Mouse (Mus musculus): ENCODE data around the gene Krt87. TPM values are rescaled to one million over a fixed set of nuclear protein-coding genes. Genes with fewer than 3 reads are reported as not detected.

Gene Krt87
- total and polyA plus RNA-seq, 3 experiments = not detected

GRCm38 (mm10) chr15:101455891-101456290 lies 17.3 kb upstream of the Krt87 start:
- Histone ChIP-seq H3K79me2 (ENCODE audit: control insufficient read depth, insufficient read depth, low read length, poor library complexity) (no peaks in the 10 kb centered on the region), H3K9ac (ENCODE audit: control insufficient read depth, low read depth, low read length, poor library complexity, severe bottlenecking) (no peak overlapping the region), H3K9me3 (replicated peaks; ENCODE audit: insufficient read depth, low read length) (no peaks in the 10 kb centered on the region), H3K27me3 (ENCODE audit: control insufficient read depth in 1 of 2, insufficient read depth in 2 of 2, low read length in 2 of 2) (no peaks in the 10 kb centered on the region), H3K4me1 (ENCODE audit: control insufficient read depth in 1 of 2, insufficient read depth in 2 of 2, low read length in 2 of 2) (no peaks in the 10 kb centered on the region), H3K27ac (ENCODE audit: control insufficient read depth, low read depth, low read length) (no peak overlapping the region), H3K4me3 (ENCODE audit: control insufficient read depth in 1 of 2, insufficient read depth in 1 of 2, low read depth in 2 of 2, low read length in 2 of 2) (no peak overlapping the region), H3K36me3 (ENCODE audit: control insufficient read depth in 1 of 2, insufficient read depth in 2 of 2, low read length in 2 of 2) (no peaks in the 10 kb centered on the region)
- no peak for DNase-seq (ENCODE audit: low read depth, low spot score)
- TF ChIP-seq POLR2AphosphoS2 (IDR thresholded peaks at IDR 0.05; ENCODE audit: low read length) (no peak), CTCF (IDR thresholded peaks at IDR 0.05 in 2 of 3, conservative IDR thresholded peaks at IDR 0.05 in 1 of 3; ENCODE audit: control insufficient read depth in 1 of 3, insufficient read depth in 1 of 3, low read depth in 2 of 3, low read length in 3 of 3, poor library complexity in 1 of 3, severe bottlenecking in 1 of 3) (peak in 2 of 3 experiments; percentile 9 to 22; a peak in 2 of 6 replicates), POLR2AphosphoS5 (IDR thresholded peaks at IDR 0.05; ENCODE audit: borderline replicate concordance, low read depth, low read length) (no peak)

DNA sequence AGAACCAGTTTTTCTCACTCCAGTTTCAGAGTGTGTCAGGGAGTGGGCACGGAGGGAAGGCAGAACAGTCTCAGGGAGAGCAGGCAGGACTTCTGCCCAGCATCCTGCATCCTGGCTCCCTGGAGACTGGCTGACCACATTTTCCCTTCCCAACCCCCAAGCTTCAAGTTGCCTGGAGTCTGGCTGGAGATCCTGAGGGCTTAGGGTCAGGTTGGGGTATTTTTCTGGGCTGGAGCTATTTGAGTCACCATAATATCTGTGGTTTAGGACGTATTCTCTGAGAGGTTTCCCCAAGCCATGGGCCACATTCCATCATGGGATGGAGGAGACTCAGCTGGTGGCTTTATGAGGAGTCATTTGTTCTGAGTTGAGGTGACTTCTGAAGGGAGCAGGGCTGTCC lies 16.7 kb upstream of the Krt87 start:
- no peaks in the 10 kb centered on the region for H3K27me3 ChIP-seq (ENCODE audit: control insufficient read depth in 1 of 2, insufficient read depth in 2 of 2, low read length in 2 of 2)
- no peaks in the 10 kb centered on the region for H3K79me2 ChIP-seq (ENCODE audit: control insufficient read depth, insufficient read depth, low read length, poor library complexity)
- no peak overlapping the region for H3K4me3 ChIP-seq (ENCODE audit: control insufficient read depth in 1 of 2, insufficient read depth in 1 of 2, low read depth in 2 of 2, low read length in 2 of 2)
- H3K9me3 ChIP-seq (replicated peaks; ENCODE audit: insufficient read depth, low read length) = no peaks in the 10 kb centered on the region
- TF ChIP-seq USF1 (IDR thresholded peaks at IDR 0.05; ENCODE audit: low read depth, low read length) (no peak), RCOR1 (IDR thresholded peaks at IDR 0.05; ENCODE audit: low read depth, low read length) (no peak), MAZ (IDR thresholded peaks at IDR 0.05; ENCODE audit: low read depth, low read length) (no peak), ETS1 (IDR thresholded peaks at IDR 0.05; ENCODE audit: low read depth, low read length) (no peak), MXI1 (IDR thresholded peaks at IDR 0.05; ENCODE audit: low read depth, low read length) (no peak), POLR2AphosphoS5 (IDR thresholded peaks at IDR 0.05; ENCODE audit: borderline replicate concordance, low read depth, low read length) (no peak), CTCF (IDR thresholded peaks at IDR 0.05 in 2 of 3, conservative IDR thresholded peaks at IDR 0.05 in 1 of 3; ENCODE audit: control insufficient read depth in 1 of 3, insufficient read depth in 1 of 3, low read depth in 2 of 3, low read length in 3 of 3, poor library complexity in 1 of 3, severe bottlenecking in 1 of 3) (no peak), E2F4 (IDR thresholded peaks at IDR 0.05; ENCODE audit: borderline replicate concordance, low read depth, low read length) (no peak), RAD21 (IDR thresholded peaks at IDR 0.05; ENCODE audit: low read depth, low read length) (no peak), ZKSCAN1 (IDR thresholded peaks at IDR 0.05; ENCODE audit: low read depth, low read length) (no peak), ZC3H11A (IDR thresholded peaks at IDR 0.05; ENCODE audit: low read depth, low read length) (no peak), CHD2 (IDR thresholded peaks at IDR 0.05; ENCODE audit: low read length) (no peak), CHD1 (IDR thresholded peaks at IDR 0.05; ENCODE audit: low read depth, low read length) (no peak), MYC (IDR thresholded peaks at IDR 0.05; ENCODE audit: low read depth, low read length) (no peak)
- H3K27ac ChIP-seq (ENCODE audit: control insufficient read depth, low read depth, low read length) = no peak overlapping the region
- no peaks in the 10 kb centered on the region for H3K4me1 ChIP-seq (ENCODE audit: control insufficient read depth in 1 of 2, insufficient read depth in 2 of 2, low read length in 2 of 2)
- H3K9ac ChIP-seq (ENCODE audit: control insufficient read depth, low read depth, low read length, poor library complexity, severe bottlenecking) = no peak overlapping the region
- H3K36me3 ChIP-seq (ENCODE audit: control insufficient read depth in 1 of 2, insufficient read depth in 2 of 2, low read length in 2 of 2) = no peaks in the 10 kb centered on the region
- no peak for DNase-seq (ENCODE audit: low read depth, low spot score)

DNA sequence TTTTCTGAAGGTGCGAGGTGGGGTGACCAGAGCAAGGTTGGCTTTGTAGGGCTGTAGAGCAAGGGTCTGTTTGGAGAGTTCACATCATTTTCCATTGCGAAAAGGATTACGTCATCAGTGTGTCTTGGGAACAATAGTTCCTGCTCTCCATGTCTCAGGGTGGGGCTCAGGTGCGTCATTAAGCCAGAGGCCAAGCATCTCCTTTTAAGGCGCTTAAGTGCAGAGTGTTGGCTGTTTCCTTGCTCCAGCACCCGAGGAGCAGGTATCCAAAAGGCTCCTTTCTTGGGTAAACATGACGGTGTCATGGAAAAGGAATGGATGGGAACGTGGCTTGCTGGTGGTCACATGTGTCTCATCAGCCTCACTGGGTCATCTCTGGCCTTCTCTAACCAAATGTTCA lies 16.2 kb upstream of the Krt87 start:
- Histone ChIP-seq H3K9ac (ENCODE audit: control insufficient read depth, low read depth, low read length, poor library complexity, severe bottlenecking) (no peak overlapping the region), H3K79me2 (ENCODE audit: control insufficient read depth, insufficient read depth, low read length, poor library complexity) (no peaks in the 10 kb centered on the region), H3K4me3 (ENCODE audit: control insufficient read depth in 1 of 2, insufficient read depth in 1 of 2, low read depth in 2 of 2, low read length in 2 of 2) (no peak overlapping the region), H3K27ac (ENCODE audit: control insufficient read depth, low read depth, low read length) (no peak overlapping the region), H3K27me3 (ENCODE audit: control insufficient read depth in 1 of 2, insufficient read depth in 2 of 2, low read length in 2 of 2) (no peaks in the 10 kb centered on the region), H3K9me3 (replicated peaks; ENCODE audit: insufficient read depth, low read length) (no peaks in the 10 kb centered on the region), H3K4me1 (ENCODE audit: control insufficient read depth in 1 of 2, insufficient read depth in 2 of 2, low read length in 2 of 2) (no peaks in the 10 kb centered on the region), H3K36me3 (ENCODE audit: control insufficient read depth in 1 of 2, insufficient read depth in 2 of 2, low read length in 2 of 2) (no peaks in the 10 kb centered on the region)
- TF ChIP-seq MEF2A (IDR thresholded peaks at IDR 0.05; ENCODE audit: extremely low read depth, insufficient replicate concordance, low read depth, low read length, poor library complexity, severe bottlenecking) = no peak
- TF ChIP-seq ZMIZ1 (IDR thresholded peaks at IDR 0.05; ENCODE audit: low read depth, low read length) = no peak
- TF ChIP-seq TBP (IDR thresholded peaks at IDR 0.05; ENCODE audit: low read depth, low read length) = no peak
- TF ChIP-seq JUND (IDR thresholded peaks at IDR 0.05; ENCODE audit: low read depth, low read length) = no peak
- no peak for TF ChIP-seq MYC (IDR thresholded peaks at IDR 0.05; ENCODE audit: low read depth, low read length)
- DNase-seq (ENCODE audit: low read depth, low spot score) = no peak

All from MEL (cell line).